Mouse (Mus musculus): Measurements from ENCODE around the gene Arl5c.

- no peak for TF ChIP-seq POLR2A (IDR thresholded peaks at IDR 0.05; ENCODE audit: control insufficient read depth in 1 of 2, insufficient read depth in 1 of 2, low read depth in 1 of 2, low read length in 2 of 2, poor library complexity in 1 of 2)
- TF ChIP-seq TBP (IDR thresholded peaks at IDR 0.05; ENCODE audit: low read depth, low read length) = no peak
- no peak for TF ChIP-seq UBTF (IDR thresholded peaks at IDR 0.05; ENCODE audit: borderline replicate concordance, insufficient read depth, low read depth, low read length)
- TF ChIP-seq ZNF384 (IDR thresholded peaks at IDR 0.05; ENCODE audit: low read depth, low read length) = no peak
- no peak for TF ChIP-seq USF2 (IDR thresholded peaks at IDR 0.05; ENCODE audit: borderline replicate concordance in 1 of 2, insufficient read depth in 1 of 2, low read depth in 1 of 2, low read length in 2 of 2)
- no peak for TF ChIP-seq JUND (IDR thresholded peaks at IDR 0.05; ENCODE audit: low read depth, low read length)
- no peak for TF ChIP-seq MXI1 (IDR thresholded peaks at IDR 0.05; ENCODE audit: low read depth, low read length)
- TF ChIP-seq MYC (IDR thresholded peaks at IDR 0.05; ENCODE audit: low read depth, low read length) = no peak
- no peak for TF ChIP-seq POLR2AphosphoS2 (IDR thresholded peaks at IDR 0.05; ENCODE audit: low read length)
- no peak for TF ChIP-seq SIN3A (IDR thresholded peaks at IDR 0.05; ENCODE audit: low read length)
- TF ChIP-seq TAL1 (IDR thresholded peaks at IDR 0.05; ENCODE audit: low read length) = no peak
- no peak for TF ChIP-seq GATA1 (IDR thresholded peaks at IDR 0.05; ENCODE audit: low read depth, low read length)
Measured at GRCm38 (mm10) chr11:97978392-97978791, 17.6 kb downstream of the Arl5c start.

All from MEL (cell line).